Mouse (Mus musculus): Measurements from ENCODE around the gene Tsen2. TPM values are rescaled to one million over a fixed set of nuclear protein-coding genes. Genes with fewer than 3 reads are reported as not detected.
A peak's percentile ranks its signal among the peaks of the same experiment; 100 is the strongest.

The Tsen2 gene
- total RNA-seq, 2 experiments from 2014 or later = 26.2 to 27.1 TPM

GRCm38 (mm10) chr6:115591692-115592359 lies 47.4 kb downstream of the Tsen2 start:
- H3K27ac ChIP-seq = no peak overlapping the region
- DNase-seq (ENCODE audit: low spot score in 2 of 2) = no peak
- no peak for TF ChIP-seq CTCF (conservative IDR thresholded peaks at IDR 0.05)
- no peak overlapping the region for H3K4me3 ChIP-seq

- Histone ChIP-seq H3K27ac (no peak within 1 kb of the TSS), H3K4me3 (no peak within 1 kb of the TSS)
- DNase-seq (ENCODE audit: low spot score in 2 of 2) = no peak
- TF ChIP-seq CTCF (conservative IDR thresholded peaks at IDR 0.05) = no peak
These were observed 48.0 kb downstream of the Tsen2 start, which contains the start of gene Mkrn2os for GRCm38 (mm10) chr6:115592458-115592857. Mkrn2os (minus strand) TSS chr6:115592576.

GRCm38 (mm10) chr6:115593252-115593651 lies 48.8 kb downstream of the Tsen2 start:
- no peak for DNase-seq (ENCODE audit: low spot score in 2 of 2)
- TF ChIP-seq CTCF (conservative IDR thresholded peaks at IDR 0.05) = no peak
- Histone ChIP-seq H3K27ac (no peak overlapping the region), H3K4me3 (no peak overlapping the region)

GRCm38 (mm10) chr6:115594463-115594862 lies 50.0 kb downstream of the Tsen2 start:
- TF ChIP-seq CTCF (conservative IDR thresholded peaks at IDR 0.05) = no peak
- DNase-seq (ENCODE audit: low spot score in 2 of 2) = no peak
- no peak overlapping the region for H3K4me3 ChIP-seq
- H3K27ac ChIP-seq = no peak overlapping the region

GRCm38 (mm10) chr6:115595667-115596066 lies 51.2 kb downstream of the Tsen2 start:
- H3K27ac ChIP-seq = no peak overlapping the region
- no peak overlapping the region for H3K4me3 ChIP-seq
- no peak for TF ChIP-seq CTCF (conservative IDR thresholded peaks at IDR 0.05)
- no peak for DNase-seq (ENCODE audit: low spot score in 2 of 2)

GRCm38 (mm10) chr6:115601322-115601714 lies 56.9 kb downstream of the Tsen2 start:
- TF ChIP-seq CTCF (conservative IDR thresholded peaks at IDR 0.05) = peak; percentile 43; the same call in 1 of the 2 replicates
- DNase-seq (ENCODE audit: low spot score in 2 of 2) = no peak
- Histone ChIP-seq H3K4me3 (peak overlapping the region; percentile 90), H3K27ac (peak overlapping the region; percentile 91; the same call in 1 of the 2 replicates)

- TF ChIP-seq CTCF (conservative IDR thresholded peaks at IDR 0.05) = no peak
- peak within 1 kb of the TSS; percentile 91 for H3K27ac ChIP-seq
- DNase-seq (ENCODE audit: low spot score in 2 of 2) = peak; percentile 63 to 87
- H3K4me3 ChIP-seq = peak within 1 kb of the TSS; percentile 90
These were observed 57.5 kb downstream of the Tsen2 start, which contains the start of gene Mkrn2 for GRCm38 (mm10) chr6:115601715-115602523. Mkrn2 (plus strand) TSS chr6:115601902.

GRCm38 (mm10) chr6:115606461-115606860 lies 62.0 kb downstream of the Tsen2 start:
- H3K27ac ChIP-seq = peak overlapping the region; percentile 92
- no peak overlapping the region for H3K4me3 ChIP-seq
- TF ChIP-seq CTCF (conservative IDR thresholded peaks at IDR 0.05) = no peak
- DNase-seq (ENCODE audit: low spot score in 2 of 2) = no peak

- no peak for TF ChIP-seq CTCF (conservative IDR thresholded peaks at IDR 0.05)
- peak; percentile 37 to 50 for DNase-seq (ENCODE audit: low spot score in 2 of 2)
- peak overlapping the region; percentile 92 for H3K27ac ChIP-seq
- no peak overlapping the region; the same call in 1 of the 2 replicates for H3K4me3 ChIP-seq
These were observed 63.0 kb downstream of the Tsen2 start for GRCm38 (mm10) chr6:115607429-115607828.

GRCm38 (mm10) chr6:115609121-115609520 lies 64.7 kb downstream of the Tsen2 start:
- H3K27ac ChIP-seq = peak overlapping the region; percentile 92; the same call in 1 of the 2 replicates
- no peak overlapping the region for H3K4me3 ChIP-seq
- peak; percentile 72 for TF ChIP-seq CTCF (conservative IDR thresholded peaks at IDR 0.05)
- DNase-seq (ENCODE audit: low spot score in 2 of 2) = no peak

GRCm38 (mm10) chr6:115610301-115610700 lies 65.8 kb downstream of the Tsen2 start:
- no peak for TF ChIP-seq CTCF (conservative IDR thresholded peaks at IDR 0.05)
- H3K27ac ChIP-seq = no peak overlapping the region
- DNase-seq (ENCODE audit: low spot score in 2 of 2) = no peak
- no peak overlapping the region for H3K4me3 ChIP-seq

GRCm38 (mm10) chr6:115613793-115614192 lies 69.3 kb downstream of the Tsen2 start:
- no peak for DNase-seq (ENCODE audit: low spot score in 2 of 2)
- no peak for TF ChIP-seq CTCF (conservative IDR thresholded peaks at IDR 0.05)
- no peak overlapping the region for H3K4me3 ChIP-seq

GRCm38 (mm10) chr6:115615983-115616382 lies 71.5 kb downstream of the Tsen2 start:
- TF ChIP-seq CTCF (conservative IDR thresholded peaks at IDR 0.05) = peak; percentile 47

More at GRCm38 (mm10) chr6:115613793-115614192, 69.3 kb downstream of the Tsen2 start:
- H3K27ac ChIP-seq = peak overlapping the region; percentile 62; the same call in 1 of the 2 replicates

More at GRCm38 (mm10) chr6:115615983-115616382, 71.5 kb downstream of the Tsen2 start:
- DNase-seq (ENCODE audit: low spot score in 2 of 2) = no peak
- no peak overlapping the region for H3K4me3 ChIP-seq
- peak overlapping the region; percentile 57 for H3K27ac ChIP-seq
